Mouse (Mus musculus) embryo, embryonic 11 days (tissue): ENCODE data around the gene Oas1a.
A peak's percentile ranks its signal among the peaks of the same experiment; 100 is the strongest.
"Not testable (repeated sequence)": the region's sequence is repeated elsewhere in the genome, so short reads cannot be mapped to it uniquely, and the experiment has no call there.

ENCODE experiments used
- DNase-seq: peaks from one replicate; pipeline ENCODE4 v3.0.0-alpha.2; 2015

Gene Oas1a

DNA sequence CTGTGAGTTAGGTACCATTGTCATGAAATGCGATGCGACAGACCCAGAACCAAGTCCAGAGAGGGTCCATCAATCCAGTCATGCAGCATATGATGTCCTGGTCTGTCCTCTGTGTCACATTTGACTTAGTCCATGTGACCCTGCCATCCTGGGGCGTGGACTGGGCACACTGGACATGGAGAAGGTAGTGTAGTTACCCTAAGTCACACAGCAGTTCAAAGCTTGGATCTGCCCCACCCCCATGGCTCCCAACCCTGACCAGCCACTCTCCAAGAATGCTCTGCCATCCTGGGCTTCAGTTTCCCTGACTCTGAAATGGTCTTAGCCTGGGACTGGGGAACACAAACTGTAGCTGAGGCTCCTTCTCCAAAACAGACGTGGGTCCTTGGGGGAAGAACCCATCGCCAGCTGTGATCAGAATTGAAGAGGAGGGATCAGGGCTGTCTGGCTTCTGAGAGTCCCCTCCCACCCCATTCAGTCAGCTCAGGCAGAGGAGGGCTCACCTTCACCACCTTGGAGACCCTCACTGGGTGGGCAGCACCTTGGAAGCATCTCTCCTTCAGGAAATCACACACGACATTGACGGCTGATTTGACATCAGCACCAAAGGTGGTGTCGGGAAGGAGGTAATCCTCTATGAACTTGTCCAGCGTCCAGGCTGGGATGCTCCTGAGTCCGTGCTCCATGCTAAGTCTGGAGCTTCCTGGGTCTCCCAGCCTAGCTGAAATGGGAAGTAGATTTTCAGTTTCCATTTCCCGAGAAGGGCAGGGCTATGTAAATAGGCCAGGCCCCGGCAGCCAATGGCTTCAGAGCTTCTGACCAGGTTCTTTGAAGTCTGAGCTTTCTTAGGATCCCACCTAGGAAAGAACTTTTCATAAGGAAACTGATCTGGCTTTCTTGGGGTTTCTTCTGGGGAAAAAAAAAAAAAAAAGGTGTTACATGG lies at the start of gene Oas1a:
Oas1a (minus strand) TSS at position 731 of the 943 bp plus-strand sequence.
- DNase-seq, result peak; percentile 35

DNA sequence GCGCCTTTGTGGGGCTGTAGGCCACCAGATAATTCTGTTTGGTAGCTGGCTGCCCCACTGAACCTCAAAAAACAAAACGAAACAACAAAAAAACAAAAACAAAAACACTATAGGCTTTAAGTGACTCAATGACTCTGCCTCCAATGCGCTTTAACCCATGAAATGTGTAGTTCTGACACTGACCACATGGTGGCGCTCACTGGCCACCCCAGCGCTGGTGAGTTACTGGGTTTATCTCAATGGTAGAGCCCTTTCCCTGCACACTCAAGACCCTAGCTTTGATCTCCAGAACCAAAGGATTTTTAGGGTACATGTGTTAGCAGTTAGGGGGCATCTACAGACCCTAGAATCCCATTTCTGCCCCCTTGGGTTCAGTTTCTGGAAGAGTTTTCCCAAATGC lies 46.7 kb upstream of the Oas1a start:
- DNase-seq, result peak; percentile 51

DNA sequence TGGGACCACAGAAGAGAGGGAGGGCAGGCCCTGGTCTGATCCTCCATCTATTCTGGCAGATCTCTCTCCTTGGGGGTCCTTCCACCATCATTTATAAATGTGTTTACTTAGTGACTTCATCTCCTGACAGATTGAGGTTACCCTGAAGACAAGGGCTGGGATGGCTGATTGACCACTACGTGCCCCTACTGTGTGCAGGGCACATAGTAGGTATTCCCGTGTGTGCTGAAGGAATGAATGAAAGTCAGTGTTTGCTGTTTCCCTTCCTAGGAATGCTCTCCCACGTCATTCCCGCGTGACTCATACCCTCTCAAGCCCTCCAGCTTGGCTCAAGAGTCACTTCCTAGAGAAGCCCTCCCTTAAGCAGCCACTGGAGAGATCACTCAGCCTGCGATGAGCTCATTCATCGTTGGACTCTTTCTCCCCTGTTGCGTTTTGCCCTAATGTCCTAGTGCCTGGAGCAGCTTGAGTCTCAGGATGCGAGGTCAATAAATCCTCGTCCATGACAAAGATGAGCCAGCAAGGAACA lies 45.0 kb upstream of the Oas1a start:
- DNase-seq, result no peak

- DNase-seq, result no peak
Measured at GRCm38 (mm10) chr5:120942076-120942475, 34.8 kb upstream of the Oas1a start.

DNA sequence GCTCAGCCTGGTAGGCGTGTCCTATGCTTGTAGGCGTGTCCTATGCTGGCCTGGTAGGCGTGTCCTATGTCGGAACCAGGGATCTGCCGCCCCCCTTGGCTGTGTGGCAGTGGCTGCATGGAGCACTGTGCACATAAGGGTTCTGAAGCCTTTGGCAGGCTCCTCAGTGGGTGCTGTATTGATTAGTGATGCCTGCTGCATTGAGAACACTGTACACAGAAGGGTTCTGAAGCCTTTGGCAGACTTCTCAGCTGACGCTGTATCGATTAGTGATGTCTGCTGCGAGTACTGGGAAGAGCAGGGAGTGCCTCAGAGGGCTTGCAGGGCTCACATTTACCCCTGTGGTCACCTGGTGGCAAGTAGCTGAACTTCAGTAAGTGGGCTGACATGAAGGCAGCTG lies 31.3 kb upstream of the Oas1a start:
- no peak for DNase-seq

DNA sequence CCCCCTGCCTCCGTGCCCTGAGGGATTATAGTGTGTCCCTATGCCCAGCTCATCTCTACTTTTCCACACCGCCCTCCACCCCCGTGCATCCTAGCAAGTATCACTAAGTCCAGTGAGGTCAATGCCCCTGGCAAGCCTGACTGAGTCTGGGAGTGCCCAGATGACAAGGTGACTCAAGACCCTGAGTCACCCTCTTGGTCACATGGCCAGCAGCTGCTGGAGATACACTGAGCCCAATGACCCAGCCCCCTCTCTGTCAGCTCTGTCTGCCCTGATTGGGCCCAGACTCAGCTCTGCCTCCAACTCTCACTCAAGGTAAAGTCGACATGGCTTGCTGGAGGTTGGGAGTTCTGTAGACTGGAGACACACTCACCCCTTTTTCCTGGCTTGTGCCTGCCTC lies 30.5 kb upstream of the Oas1a start:
- DNase-seq, result no peak

GRCm38 (mm10) chr5:120933966-120934365 lies 26.6 kb upstream of the Oas1a start:
- DNase-seq, result no peak

- DNase-seq, result peak; percentile 15
Measured at GRCm38 (mm10) chr5:120927036-120927435, 19.7 kb upstream of the Oas1a start.

DNA sequence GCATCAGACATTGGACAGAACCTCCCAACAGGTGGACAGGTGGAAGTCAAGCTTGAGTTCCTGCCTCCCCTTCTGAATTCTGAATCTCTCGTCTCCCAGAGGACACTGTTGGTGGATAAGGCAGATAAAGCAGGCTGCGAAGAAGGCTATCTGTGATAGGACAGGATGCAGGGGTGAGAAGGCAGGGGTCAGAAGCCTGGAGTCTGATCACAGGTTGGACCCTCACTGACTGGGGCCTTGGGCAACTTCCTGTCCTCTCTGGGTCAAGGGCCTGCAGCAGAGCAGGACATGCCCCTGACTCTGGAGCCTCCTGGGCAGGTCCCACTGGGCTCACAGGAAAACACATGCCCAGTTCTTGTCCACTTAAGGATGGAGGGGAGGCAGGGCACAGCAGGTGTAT lies 19.0 kb upstream of the Oas1a start:
- not testable (repeated sequence) for DNase-seq

DNA sequence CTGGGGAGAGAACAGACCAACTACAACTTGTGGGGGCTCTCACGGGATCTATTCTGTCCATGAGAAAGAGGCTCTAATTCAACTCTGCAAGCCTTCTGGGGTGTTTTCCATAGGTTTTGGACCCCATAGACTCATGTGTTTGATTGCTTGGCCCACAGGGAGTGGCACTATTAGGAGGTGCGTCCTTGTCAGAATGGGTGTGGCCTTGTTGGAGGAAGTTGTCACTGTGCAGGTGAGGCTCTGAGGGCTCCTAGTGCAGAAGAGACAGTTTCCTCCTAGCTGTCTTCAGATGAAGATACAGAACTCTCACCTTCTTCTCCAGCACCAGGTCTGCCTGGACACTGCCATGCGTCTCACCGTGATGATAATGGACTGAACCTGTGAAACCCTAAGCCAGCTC lies 17.2 kb upstream of the Oas1a start:
- not testable (repeated sequence) for DNase-seq

GRCm38 (mm10) chr5:120923969-120924368 lies 16.6 kb upstream of the Oas1a start:
- no peak for DNase-seq

DNA sequence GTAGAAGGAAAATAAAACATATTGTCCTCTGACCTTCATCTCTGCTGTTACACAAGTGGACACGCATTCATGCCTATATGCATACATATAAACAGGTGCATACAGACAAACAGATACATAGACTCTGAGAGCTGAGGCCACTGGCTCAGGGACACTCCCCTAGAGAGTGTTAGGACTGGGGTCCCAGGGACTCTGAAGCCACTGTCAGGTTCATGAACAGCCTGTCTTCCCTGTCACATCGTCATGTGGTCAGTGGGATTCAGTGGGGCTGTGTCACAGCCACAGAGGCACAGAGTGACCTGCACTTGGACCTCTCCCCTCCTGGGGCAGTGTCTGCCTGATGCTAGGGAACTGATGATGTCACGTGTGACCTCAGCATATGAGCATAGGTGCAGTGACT lies 13.0 kb upstream of the Oas1a start:
- no peak for DNase-seq

DNA sequence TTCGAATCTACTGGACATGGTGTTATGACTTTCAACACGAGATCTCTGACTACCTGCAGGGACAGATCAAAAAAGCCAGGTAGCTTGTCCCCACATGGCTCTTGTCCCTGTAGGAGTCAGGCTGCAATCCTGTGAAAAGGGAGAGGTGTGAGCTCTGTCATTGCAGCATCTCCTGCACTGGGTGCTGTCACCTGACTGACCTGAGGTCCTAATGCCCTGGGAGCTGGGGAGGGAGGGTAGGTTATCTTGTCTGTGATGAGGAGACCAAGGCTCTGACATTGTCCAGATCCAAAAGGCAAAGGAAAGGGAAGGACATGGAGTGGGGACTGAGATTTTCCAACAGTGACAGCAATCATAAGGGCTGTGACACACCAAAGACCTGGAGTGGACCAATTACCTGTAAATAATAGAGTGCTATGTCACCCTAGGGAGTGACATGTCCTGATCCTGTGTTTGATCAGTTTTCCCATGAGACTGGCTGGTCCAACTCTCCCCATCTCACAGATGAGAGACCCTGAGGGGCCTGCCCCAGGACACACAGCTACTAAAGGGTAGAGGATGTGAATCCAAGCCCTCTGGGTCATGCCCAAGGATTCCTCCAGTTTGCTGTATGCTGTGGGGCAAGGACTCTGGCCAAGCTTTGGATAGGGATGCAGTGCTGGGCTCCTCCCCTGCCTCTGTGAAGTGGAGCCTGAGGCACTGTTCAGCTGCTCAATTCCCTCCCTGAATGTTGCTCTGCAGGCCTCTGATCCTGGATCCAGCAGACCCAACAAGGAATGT lies 12.0 kb upstream of the Oas1a start:
- DNase-seq, result not testable (repeated sequence)

- not testable (repeated sequence) for DNase-seq
Measured at GRCm38 (mm10) chr5:120914204-120914603, 6.9 kb upstream of the Oas1a start, which contains the start of gene Oas1d. Oas1d (plus strand) TSS chr5:120914536.

- DNase-seq, result no peak
Measured at GRCm38 (mm10) chr5:120908196-120908920, 1.0 kb upstream of the Oas1a start.

GRCm38 (mm10) chr5:120902056-120902455 lies 5.3 kb downstream of the Oas1a start:
- DNase-seq, result no peak

GRCm38 (mm10) chr5:120900666-120901065 lies 6.7 kb downstream of the Oas1a start:
- DNase-seq, result no peak

DNA sequence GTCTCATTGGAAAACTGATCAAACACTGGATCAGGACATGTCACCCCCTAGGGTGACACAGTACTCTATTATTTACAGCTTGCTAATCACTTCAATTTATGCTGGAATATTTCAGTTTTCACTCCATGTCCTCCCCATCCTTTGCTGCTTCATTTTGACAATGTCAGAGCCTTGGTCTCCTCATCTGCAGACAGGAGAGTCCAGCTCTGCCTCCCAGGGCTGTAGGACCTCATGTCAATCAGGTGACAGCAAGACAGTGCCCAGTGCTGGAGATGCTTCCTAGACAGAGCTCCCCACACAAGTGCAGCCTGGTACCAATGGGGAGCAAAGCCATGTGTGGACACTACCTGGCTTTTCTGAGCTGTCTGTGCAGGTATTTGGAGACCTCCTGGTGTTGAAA lies 8.6 kb downstream of the Oas1a start:
- DNase-seq, result no peak

DNA sequence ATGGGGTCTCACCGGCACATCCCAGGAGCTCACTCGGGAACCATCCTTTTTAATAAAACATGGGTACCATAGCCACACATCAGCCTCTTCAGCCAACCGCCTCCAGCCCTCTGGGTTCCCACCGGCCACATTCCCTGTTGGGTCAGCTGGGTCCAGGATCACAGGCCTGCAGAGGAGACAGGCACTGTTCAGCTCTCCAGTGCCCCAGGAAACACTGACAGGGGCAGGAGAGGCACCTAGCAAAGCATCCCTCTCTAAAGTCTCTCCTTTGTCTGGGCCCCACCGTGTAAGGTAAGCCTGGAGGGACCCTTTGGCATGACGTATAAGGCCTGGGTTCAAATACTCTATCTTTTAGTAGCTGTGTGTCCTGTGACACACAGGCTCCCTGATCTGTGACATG lies 9.0 kb downstream of the Oas1a start:
- no peak for DNase-seq

DNA sequence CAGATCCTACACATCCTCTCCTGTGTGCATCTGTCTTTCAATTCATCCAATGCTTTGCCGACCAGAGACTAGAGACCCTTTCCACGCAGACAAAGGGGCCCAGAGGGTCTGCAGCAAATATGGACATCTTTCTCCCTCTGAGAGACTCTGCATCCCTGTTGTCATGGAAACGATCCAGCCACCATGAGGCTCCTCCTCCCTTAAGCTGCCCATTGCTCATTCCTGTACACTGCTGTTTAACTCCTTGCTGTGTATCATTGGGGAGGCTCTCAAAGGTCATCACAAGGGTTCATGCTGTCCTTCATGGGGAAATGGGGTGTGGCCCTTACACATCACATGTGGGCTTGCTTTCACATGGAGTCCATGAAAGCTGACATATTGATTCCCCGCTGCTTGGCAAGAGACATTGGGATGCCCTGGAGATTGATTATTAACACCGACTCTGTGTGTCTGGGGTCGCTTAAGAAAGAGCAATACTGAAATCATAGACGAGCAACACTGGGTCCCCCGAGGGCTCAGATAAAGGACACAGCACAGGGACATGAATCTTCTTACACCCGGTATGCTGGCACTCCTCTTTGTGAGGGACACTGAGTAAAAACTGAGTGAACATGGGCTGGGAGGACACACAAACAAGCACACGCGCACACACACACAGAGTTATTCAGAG lies 12.0 kb downstream of the Oas1a start:
- no peak for DNase-seq

DNA sequence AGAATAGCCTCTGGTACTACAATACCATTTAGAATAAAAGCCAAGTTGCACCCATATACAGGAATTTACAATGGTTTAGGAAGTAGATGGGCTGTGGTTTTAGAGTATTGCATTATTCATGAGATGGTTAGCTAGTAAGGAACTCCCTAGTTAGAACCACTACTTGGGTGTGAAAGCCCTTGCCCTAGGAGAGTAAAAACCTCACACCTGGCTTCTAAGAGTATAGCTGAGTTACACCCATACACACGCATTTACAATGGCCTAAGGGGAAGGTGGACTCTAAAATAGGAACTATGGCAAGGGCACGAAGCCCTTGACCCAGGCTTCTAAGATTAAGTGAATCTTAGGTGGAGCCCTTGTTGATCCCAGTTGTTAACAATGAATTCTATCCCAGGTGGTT lies 12.6 kb downstream of the Oas1a start:
- DNase-seq, result not testable (repeated sequence)

- not testable (repeated sequence) for DNase-seq
Measured at GRCm38 (mm10) chr5:120893866-120894265, 13.5 kb downstream of the Oas1a start.
